Mouse (Mus musculus): ENCODE results near the gene Foxk2.
"Not testable (repeated sequence)": the region's sequence is repeated elsewhere in the genome, so short reads cannot be mapped to it uniquely, and the experiment has no call there.

Gene Foxk2

GRCm38 (mm10) chr11:121277516-121277915 lies 17.7 kb downstream of the Foxk2 start:
- no peak for DNase-seq (ENCODE audit: low read depth in 1 of 2, low spot score in 2 of 2)

- DNase-seq (ENCODE audit: low read depth in 1 of 2, low spot score in 2 of 2): no peak
Measured at GRCm38 (mm10) chr11:121278011-121278410, 18.2 kb downstream of the Foxk2 start.

GRCm38 (mm10) chr11:121282911-121283310 lies 23.1 kb downstream of the Foxk2 start:
- DNase-seq (ENCODE audit: low read depth in 1 of 2, low spot score in 2 of 2): no peak

GRCm38 (mm10) chr11:121289859-121290258 lies 30.1 kb downstream of the Foxk2 start:
- no peak for DNase-seq (ENCODE audit: low read depth in 1 of 2, low spot score in 2 of 2)

- no peak for DNase-seq (ENCODE audit: low read depth in 1 of 2, low spot score in 2 of 2)
Measured at GRCm38 (mm10) chr11:121294771-121295170, 35.0 kb downstream of the Foxk2 start.

GRCm38 (mm10) chr11:121298493-121298892 lies 38.7 kb downstream of the Foxk2 start:
- DNase-seq (ENCODE audit: low read depth in 1 of 2, low spot score in 2 of 2): no peak

- DNase-seq (ENCODE audit: low read depth in 1 of 2, low spot score in 2 of 2): no peak
Measured at GRCm38 (mm10) chr11:121300265-121300664, 40.5 kb downstream of the Foxk2 start.

GRCm38 (mm10) chr11:121305371-121305770 lies 45.6 kb downstream of the Foxk2 start:
- DNase-seq (ENCODE audit: low read depth in 1 of 2, low spot score in 2 of 2): no peak

- DNase-seq (ENCODE audit: low read depth in 1 of 2, low spot score in 2 of 2): no peak
Measured at GRCm38 (mm10) chr11:121306608-121307007, 46.8 kb downstream of the Foxk2 start.

GRCm38 (mm10) chr11:121307712-121308111 lies 47.9 kb downstream of the Foxk2 start:
- not testable (repeated sequence) for DNase-seq (ENCODE audit: low read depth in 1 of 2, low spot score in 2 of 2)

- DNase-seq (ENCODE audit: low read depth in 1 of 2, low spot score in 2 of 2): no peak
Measured at GRCm38 (mm10) chr11:121326034-121326433, 66.2 kb downstream of the Foxk2 start.

- no peak for DNase-seq (ENCODE audit: low read depth in 1 of 2, low spot score in 2 of 2)
Measured at GRCm38 (mm10) chr11:121326681-121327080, 66.9 kb downstream of the Foxk2 start.

GRCm38 (mm10) chr11:121328206-121328605 lies 68.4 kb downstream of the Foxk2 start:
- no peak for DNase-seq (ENCODE audit: low read depth in 1 of 2, low spot score in 2 of 2)

- no peak for DNase-seq (ENCODE audit: low read depth in 1 of 2, low spot score in 2 of 2)
Measured at GRCm38 (mm10) chr11:121328619-121329018, 68.8 kb downstream of the Foxk2 start.

- DNase-seq (ENCODE audit: low read depth in 1 of 2, low spot score in 2 of 2): no peak
Measured at GRCm38 (mm10) chr11:121331641-121332040, 71.9 kb downstream of the Foxk2 start.

GRCm38 (mm10) chr11:121339647-121340046 lies 79.9 kb downstream of the Foxk2 start:
- no peak for DNase-seq (ENCODE audit: low read depth in 1 of 2, low spot score in 2 of 2)

GRCm38 (mm10) chr11:121340287-121340686 lies 80.5 kb downstream of the Foxk2 start:
- DNase-seq (ENCODE audit: low read depth in 1 of 2, low spot score in 2 of 2): no peak

GRCm38 (mm10) chr11:121342423-121342822 lies 82.6 kb downstream of the Foxk2 start:
- not testable (repeated sequence) for DNase-seq (ENCODE audit: low read depth in 1 of 2, low spot score in 2 of 2)

GRCm38 (mm10) chr11:121347036-121347435 lies 87.2 kb downstream of the Foxk2 start:
- DNase-seq (ENCODE audit: low read depth in 1 of 2, low spot score in 2 of 2): no peak

- no peak for DNase-seq (ENCODE audit: low read depth in 1 of 2, low spot score in 2 of 2)
Measured at GRCm38 (mm10) chr11:121348166-121348565, 88.4 kb downstream of the Foxk2 start.

- DNase-seq (ENCODE audit: low read depth in 1 of 2, low spot score in 2 of 2): not testable (repeated sequence)
Measured at GRCm38 (mm10) chr11:121348727-121349126, 88.9 kb downstream of the Foxk2 start.

GRCm38 (mm10) chr11:121353326-121354090 lies 93.7 kb downstream of the Foxk2 start:
- DNase-seq (ENCODE audit: low read depth in 1 of 2, low spot score in 2 of 2): peak in 1 of 2 experiments; percentile 14
